Mouse (Mus musculus) adrenal gland (tissue): ENCODE results near the gene Rab4b.

ENCODE experiments used
- intact Hi-C: fragments of 180-260 bp; cut with DNase I; formaldehyde crosslinking; loops from one replicate; pipeline ENCODE4 v1.15.1; 2025
- long read RNA-seq, 2 experiments: library from polyadenylated mRNA; unstranded; transcript quantifications; one replicate each; pipeline ENCODE4 v2.0.0; 2020; ENCODE audit warnings: borderline replicate concordance in 1 of 2; ENCODE audit not compliant: insufficient replicate concordance in 1 of 2

Gene Rab4b
- long read RNA-seq, experiment 1, transcript Rab4b-201 (8 exons, 1,192 nt): major isoform, 61 of 65 reads
- long read RNA-seq, experiment 1, partial matches to known transcripts: 0 of 65 reads
- long read RNA-seq, experiment 1, other reads (novel, unspliced or antisense): 1 of 65 reads
- long read RNA-seq, experiment 2, transcript Rab4b-201 (8 exons, 1,192 nt): major isoform, 73 of 82 reads
- long read RNA-seq, experiment 2, partial matches to known transcripts: 2 of 82 reads
- long read RNA-seq, experiment 2, other reads (novel, unspliced or antisense): 5 of 82 reads

DNA sequence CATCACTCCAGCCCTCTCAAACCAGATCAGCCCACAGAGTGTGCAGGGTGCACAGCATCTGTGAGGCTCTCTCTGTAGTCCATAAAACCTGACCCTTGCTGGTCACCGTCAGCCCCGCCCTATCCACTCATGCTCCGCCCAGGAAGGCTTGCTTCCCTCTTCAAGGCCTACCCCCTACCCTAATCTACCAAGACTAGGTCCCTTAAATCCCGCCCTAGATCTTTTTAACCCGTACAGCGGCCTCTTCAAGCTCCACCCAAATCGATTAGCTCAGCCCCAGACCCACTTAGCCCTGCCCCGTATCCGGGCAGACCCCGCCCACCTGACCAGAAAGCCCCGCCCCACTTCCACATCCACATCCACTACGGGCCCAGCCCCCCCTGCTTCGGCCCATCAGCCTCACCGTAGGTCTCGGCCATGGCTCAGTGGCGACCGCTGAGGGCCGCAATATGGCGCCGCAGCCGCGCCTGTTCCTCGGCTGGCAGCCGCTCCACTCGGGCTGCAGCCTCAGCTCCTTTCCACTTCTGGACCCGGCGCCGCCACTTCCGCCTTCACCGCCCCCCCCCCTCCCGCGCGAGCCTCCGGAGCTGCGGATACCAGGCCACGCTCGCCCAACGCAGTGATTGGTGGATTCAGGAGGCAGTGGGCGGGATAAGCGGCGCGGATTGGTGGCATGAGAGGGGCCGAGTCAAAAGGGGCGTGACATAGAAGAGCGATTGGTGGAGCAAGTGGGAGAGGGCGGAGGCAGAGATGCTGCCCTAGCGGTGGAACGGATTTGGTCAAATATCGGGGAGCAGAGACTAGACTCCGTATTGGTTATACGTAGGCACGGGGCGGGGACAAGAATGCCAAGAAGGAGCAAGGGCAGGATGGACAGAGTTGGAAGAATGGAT lies at the start of gene Rab4b:
Gene Rab4b (minus strand): TSS at position 573 of the 893 bp plus-strand sequence.
- intact Hi-C loops: loop anchor here (2.0 kb wide), 1 partner anchor 16 kb away; the partner anchor contains the start of gene BC024978

DNA sequence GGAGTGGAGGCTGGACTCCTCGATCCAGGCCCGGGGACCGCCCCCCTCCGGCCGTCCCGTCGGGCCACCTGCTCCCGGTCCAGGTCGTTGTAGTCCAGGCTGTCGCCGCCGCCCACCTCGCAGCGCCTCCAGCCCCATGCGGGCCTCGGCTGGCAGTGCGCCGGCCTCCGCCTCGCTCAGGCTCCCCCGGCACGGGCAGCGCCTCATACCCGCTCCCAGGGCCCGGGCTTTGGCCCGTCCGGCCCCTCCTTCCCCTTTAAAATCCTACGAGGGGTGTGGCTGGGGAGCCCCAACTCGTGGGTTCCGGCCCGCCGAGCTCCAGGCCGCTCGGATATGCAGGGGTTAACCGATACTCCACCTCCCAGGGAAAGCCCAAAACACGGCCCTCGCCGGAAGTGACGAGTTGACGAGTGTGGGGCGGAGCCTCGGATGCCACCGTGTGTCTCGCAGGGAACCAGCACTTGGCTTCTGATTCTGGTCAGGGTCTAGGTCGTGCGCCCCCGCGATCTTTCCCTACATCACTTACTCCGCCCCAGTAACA lies 49.7 kb upstream of the Rab4b start, which contains the start of gene Itpkc:
Gene Itpkc (minus strand): TSS at position 381 of the 541 bp plus-strand sequence.
- intact Hi-C loops: loop anchor here (1.0 to 5.0 kb wide), 2 partner anchors 32 to 61 kb away; partner anchors contain the start of genes Egln2 and Snrpa

DNA sequence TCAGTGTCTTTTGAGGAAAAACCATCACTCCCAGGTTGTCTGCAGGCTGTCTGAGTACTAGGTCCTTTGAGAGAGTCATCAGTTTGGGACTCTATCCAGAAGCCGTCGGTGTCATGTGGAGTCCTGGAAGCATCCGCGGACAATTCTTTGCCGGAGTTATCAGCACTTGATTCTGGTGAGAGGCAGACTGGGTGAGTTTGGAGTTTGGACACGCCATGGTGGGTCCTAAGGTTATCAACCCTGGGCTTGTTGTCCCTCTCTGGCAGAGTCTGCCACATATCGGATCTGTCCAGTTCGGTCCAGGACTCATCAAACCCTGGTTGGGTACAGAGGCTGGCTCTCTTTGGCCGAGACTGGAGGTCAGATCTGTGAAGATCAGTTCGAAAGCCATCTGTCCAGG lies 49.0 kb upstream of the Rab4b start:
- intact Hi-C loops: loop anchor here (1.0 to 5.0 kb wide), 2 partner anchors 31 to 60 kb away; partner anchors contain the start of genes Egln2 and Snrpa

DNA sequence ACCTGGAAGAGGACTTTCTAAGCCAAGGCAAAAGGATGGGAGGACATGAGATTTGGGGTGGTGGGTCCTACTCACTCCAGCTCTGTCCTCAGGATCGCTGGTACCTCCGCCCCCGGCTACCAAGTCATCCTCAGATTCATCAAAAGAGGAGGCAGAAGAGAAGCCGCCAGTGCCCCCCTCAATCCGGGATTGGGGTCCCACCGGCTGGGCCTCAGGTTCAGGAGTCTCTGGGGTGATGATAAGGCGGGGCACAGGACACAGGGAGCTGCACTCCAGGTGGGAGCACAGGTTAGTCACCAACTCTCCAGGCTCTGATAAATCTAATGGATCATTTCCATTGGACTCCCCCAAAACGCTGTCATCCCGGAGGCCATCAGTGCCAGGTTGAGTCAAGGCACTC lies 48.6 kb upstream of the Rab4b start:
- intact Hi-C loops: loop anchor here (5.0 kb wide), 1 partner anchor 60 kb away; the partner anchor contains the start of gene Egln2

DNA sequence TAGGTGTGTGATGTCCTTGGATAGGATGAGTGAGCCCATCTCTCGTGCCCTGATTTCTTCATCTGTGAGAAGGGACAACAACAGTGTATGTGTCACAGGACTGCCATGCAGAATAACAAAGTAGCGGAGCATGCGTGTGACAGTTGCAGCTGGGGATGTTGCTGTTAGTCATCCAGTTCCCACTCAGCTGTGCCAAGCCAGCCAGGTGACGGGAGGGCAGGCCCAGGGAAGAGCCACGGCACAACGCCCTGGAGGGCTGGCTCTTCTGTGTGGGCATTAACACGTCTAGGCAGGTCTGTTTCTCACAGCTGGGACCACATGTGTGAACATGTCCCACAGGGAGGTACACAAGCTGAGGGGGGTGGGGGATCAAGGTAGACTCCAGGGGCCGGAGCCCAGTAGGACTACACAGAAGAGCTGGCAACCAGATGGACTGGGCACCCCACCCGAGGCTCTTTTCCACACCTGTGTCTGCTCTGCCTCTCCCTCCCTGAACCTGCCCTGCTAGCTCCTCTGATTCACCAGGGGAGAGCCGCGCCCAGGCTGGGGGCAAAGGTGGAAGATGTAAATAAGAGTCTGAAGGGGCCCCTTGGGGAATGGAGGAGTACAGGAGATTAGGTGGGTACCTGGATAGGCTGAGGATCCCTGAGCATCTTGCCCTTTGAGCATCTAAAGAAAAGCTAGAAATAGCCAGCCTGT lies 46.3 kb upstream of the Rab4b start:
- intact Hi-C loops: loop anchor here (5.0 kb wide), 1 partner anchor 58 kb away; the partner anchor contains the start of gene Egln2

DNA sequence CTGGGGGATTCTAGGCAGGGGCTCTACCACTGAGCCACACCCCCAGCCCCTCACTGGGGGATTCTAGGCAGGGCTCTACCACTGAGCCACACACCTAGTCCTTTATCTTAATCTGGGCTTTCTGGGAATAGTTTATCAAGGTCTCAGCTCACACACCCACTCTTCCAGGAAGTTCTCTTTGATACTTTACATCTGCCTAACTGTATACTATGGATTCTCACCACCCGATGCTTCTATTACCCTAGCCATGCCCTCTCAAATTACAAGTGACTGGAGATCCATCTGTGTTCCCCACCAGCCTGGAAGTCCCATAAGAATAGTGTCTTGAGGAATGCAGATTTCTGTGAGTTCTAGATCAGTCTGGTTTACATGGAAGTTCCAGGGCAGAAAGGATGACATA lies 43.8 kb upstream of the Rab4b start:
- intact Hi-C loops: no loop called here

DNA sequence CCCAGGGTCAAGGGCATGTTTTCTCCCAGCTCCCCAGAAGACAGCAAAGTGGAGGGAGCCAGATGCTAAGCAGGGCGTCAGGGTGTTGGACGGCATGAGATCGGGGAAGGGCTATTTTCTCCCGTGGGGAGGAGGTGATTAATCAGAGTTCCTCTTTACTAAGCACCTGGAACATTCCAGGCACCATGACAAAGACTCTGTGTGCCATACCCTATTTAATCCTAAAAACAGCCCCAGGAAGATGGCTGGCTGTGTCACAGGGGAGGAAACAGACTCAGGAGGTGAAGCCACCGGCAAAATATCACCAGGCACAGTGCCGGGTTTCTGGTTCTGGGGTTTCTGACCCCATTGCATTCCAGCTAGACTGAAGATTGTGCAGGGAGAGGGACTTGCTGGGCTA lies 43.2 kb upstream of the Rab4b start:
- intact Hi-C loops: no loop called here

DNA sequence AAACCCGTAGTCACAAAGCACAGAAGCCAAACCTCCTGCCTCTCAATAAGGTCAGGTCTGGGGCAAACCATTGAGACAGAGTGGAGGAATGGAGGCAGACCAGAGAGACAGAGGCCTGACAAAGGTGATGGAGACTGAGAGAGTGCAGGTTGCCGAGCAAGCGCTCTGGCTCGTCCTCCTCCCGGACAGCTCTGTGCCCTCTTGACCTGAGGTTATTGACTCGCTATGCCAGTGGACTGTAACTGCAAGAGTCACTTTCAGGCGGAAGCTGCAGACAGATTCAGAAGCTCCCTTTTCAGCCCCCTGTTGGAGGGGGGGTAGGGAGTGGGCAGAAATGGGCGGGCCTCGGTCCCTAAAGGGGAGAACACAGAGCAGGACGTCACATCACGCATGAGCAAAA lies 41.2 kb upstream of the Rab4b start:
- intact Hi-C loops: no loop called here

DNA sequence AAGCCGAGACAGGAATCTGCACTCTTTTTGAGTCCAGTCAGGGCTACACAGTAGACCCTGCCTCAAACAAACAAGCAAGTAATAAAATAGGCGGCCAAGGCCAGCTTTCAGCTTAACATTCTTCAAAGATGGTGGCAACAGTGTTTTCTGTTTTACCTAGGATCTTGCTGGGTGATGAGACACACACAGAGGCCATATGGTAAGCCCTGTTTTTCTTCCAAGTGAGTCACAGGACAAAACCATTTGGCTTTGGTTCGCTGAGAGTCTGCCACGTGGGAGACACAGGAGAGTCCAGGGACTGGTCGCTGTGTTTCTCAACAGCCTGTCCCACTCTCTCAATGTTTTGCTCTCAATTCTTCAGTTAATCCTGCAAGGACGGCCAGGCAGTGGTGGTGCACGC lies 39.9 kb upstream of the Rab4b start:
- intact Hi-C loops: no loop called here

DNA sequence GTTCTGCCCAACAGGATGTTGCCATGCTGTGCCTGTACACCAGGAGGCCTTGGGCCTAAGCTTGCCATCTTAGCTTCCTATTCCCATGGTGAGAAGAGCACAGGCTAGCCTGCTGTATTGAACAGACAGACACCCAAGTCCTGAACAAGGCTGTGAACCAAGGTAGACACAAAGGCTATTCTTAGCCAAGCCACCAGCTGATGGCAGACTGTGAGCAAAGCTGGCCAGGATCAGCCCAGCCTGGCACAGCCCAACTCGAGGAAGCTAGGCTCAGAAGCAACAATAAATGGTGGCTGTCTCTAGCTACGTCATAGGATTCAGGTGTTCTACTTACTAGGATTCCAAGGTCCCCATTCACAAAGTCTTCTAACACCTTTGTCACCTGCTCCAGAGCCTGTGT lies 33.9 kb upstream of the Rab4b start:
- intact Hi-C loops: no loop called here

DNA sequence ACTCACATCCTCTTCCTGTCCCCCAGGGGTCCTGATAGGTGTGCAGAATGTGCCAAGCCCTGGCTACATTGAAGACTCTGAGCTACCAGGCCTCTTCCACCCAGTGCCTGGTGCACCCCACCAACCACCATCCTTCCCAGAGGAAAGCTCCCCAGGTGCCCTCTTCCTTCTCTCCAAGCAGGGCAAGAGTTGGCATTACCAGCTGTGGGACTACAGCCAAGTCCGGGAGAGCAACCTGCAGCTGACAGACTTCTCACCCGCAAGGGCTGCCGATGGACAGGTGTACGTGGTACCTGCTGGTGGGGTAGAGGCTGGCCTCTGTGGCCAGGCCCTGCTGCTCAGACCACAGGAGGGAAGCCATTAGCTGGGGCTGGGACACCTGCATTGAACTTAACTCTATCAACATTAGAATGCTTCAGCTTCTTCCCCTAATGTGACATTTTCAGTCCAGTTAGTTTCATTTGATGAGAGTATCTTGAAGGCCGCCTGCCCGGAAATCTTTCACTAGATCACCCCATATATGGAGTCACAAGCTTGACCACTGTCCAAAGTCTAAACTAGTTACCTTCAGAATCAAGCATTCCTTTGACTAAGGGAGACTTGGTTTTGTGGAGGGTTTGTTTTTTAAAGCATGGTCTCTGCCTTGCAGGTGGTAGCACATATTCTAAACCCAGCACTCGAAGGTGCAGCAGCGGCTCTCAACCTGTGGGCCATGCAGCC lies 25.2 kb upstream of the Rab4b start:
- intact Hi-C loops: no loop called here

DNA sequence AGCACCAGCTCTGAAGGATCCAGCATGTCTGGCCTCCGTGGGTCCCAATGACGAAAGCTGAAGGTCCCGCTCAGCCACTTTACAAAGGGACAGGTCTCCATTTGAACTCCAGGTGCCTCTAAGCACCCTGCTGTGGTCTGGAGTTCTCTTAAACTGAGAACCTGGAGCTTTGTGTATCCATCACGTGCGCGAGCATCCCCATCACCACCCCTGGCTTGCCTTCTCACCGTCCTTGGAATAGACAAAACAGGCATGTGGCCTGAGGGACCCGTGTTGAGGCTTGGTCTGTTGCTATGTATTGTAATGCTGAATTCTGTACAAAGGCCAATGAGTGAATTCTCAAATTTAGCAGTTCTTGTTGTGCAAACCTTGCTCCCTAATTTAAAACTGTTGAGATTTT lies 20.1 kb upstream of the Rab4b start:
- intact Hi-C loops: no loop called here

DNA sequence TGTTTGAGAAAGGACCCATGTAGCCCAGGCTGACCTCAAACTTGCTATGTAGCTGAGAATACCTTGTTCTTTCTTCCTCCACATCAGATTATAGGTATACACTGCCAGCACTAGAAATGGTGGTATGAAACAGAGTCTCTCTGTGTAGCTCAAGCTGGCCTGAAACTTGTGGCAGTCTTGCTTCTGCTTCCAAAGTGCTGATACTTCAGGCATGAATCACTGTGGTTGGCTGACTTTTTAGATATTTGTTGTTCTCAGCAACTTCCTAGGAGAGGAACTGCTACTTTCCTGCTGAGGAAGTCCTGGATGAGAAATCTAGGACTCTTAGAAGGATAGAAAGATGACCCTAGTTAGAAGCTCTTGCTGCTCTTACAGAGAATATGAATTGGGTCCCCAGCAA lies 19.7 kb upstream of the Rab4b start:
- intact Hi-C loops: no loop called here

DNA sequence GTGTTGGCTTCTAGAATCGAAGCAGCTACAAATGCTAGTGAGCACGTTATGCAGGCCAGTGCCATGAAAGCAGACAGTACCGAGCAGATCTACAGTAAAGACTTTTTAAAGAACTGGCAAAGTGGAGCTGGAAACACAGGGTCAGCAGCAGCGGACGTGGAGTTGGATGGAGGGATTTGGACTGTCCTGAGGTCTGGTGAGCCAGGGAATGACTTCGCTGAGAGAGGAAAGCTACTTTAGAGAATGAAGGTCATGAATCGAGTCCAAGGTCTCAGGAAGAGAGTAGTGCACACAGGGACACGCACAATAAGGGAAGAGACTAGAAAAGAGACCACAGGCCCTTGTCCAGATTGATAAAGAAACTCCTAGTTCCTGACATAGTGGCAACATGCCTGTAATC lies 18.9 kb upstream of the Rab4b start:
- intact Hi-C loops: no loop called here

DNA sequence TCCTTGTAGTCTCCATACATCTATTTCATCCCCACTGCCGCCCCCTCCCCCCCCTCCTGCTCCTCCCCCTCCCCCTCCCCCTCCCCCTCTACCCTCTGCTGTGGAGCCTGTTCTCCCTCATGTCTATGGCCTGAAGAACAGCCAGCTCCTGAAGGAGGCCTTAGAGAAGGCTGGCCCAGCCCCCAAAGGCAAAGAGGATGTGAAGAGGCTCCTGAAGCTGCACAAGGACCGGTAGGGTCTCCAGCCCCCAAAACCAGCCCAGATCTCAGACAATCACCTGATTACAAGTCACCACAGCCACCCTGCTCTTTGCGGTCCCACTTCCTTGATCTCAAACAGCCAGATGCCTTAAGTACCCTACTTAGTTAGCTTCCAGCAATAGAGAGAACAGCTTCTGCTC lies 18.4 kb upstream of the Rab4b start:
- intact Hi-C loops: no loop called here

DNA sequence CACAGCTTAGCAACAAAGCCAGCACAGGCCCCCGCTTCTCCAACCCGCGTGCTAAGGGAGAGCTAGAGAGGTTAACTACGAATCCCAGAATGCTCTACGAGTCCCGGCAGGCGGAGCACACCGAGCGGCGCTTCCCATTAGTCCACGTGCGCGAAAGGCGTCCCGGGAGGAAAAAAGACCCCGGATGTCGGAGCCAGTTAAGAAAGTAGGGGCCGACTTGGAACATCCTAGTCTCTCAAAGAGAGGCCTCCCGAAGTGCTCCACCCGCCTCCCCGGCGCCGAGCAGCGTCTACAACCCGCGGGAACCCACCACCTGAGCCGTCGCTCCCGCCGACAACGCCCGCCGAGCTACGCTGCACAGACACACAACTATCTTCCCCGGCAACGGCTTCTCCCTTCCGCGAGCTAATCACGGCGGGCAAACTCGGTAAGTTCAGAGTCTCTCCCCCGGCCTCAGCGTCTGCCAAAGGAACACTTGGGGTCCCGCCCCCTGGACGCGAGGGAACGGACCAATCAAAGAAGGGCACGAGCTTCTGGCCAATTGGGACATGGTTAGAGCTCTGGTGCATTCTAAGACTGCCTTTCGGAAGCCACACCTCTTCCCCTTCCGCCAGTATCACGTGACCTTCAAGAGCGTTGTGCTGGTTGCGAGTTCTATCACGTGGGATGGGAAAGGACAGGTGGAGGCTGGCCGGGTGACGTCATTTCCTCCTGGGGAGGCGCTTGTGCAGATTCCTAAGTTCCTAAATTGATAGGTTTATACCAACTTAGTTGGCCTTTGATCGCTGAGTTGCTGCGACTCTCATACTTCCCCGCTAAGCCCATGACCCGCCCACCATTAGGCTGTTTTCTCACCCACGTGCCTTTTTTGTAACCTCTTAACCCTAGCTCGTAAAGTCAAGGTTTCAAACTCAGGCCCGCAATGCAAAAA lies 17.2 kb upstream of the Rab4b start, which contains the start of the genes BC024978 and Snrpa:
Gene BC024978 (plus strand): TSS at position 101 of the 931 bp plus-strand sequence.
Gene Snrpa (minus strand): TSS at position 591 of the 931 bp plus-strand sequence.
- intact Hi-C loops: loop anchor here (1.0 to 2.0 kb wide), 2 partner anchors 17 to 32 kb away; partner anchors contain the start of genes Itpkc and Rab4b

DNA sequence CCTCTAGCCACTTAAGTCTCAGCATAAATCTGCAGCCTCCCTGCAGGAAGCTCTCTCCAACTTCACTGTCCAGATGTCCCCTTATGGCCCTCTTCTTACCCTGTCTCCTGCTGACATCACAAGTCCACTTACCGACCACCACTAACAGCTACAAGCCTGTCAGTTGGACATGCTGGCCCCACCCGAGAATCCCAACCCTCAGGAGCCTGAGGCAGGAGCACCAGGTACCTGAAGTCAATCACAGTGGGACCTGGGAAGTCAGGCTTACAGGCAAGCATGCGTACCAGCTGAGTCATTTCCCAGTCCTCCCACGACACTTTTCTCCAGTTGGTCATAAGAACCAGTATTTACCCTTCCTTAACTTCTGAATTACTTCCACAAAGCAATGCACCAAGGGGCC lies 15.0 kb upstream of the Rab4b start:
- intact Hi-C loops: loop anchor here (2.0 kb wide), 1 partner anchor 15 kb away; the partner anchor contains the start of gene Rab4b

DNA sequence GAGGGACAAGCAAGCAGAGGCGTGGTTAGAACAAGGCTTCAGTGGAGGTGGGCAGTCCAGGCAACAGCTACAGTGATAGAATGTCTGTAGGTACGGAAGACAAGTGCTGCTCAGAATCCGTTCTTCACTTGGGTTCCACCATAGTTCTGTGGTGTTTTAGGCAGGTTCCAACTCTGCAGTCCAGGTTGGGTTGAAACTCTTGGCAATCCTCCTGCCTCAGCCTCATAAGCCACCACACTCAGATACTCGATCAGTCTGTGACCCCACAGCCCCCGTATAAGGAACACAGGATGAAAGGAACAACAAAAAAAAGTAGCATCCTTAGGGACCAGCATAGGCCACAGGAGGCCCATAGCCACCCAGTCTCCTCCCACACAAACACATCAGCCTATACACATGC lies 13.7 kb upstream of the Rab4b start:
- intact Hi-C loops: no loop called here
